Mouse (Mus musculus) MEL (cell line): Measurements from ENCODE around the gene Atrn. TPM values are rescaled to one million over a fixed set of nuclear protein-coding genes. Genes with fewer than 3 reads are reported as not detected.

Experiments used
- DNase-seq: peaks from one replicate; pipeline ENCODE4 v3.0.0; 2011; ENCODE audit warnings: low read depth, low spot score
- H3K27ac ChIP-seq: 2 replicates; pipeline ENCODE4 v1.5.1; 2012; ENCODE audit warnings: low read depth, mild to moderate bottlenecking, control low read depth, low read length, moderate library complexity; ENCODE audit not compliant: control insufficient read depth
- H3K27me3 ChIP-seq, 2 experiments: fragments of 150-350 bp in 1 of 2; sonication (generic) in 1 of 2; 2 replicates each; pipeline ENCODE4 v1.6.1; 2012; ENCODE audit warnings: low read length in 2 of 2, mild to moderate bottlenecking in 2 of 2, improper control_type of control experiment in 1 of 2, moderate library complexity in 1 of 2; ENCODE audit not compliant: insufficient read depth in 2 of 2, control insufficient read depth in 1 of 2
- H3K36me3 ChIP-seq, 2 experiments: 2 replicates each; pipeline ENCODE4 v1.6.1; 2012 to 2014; ENCODE audit warnings: low read length in 2 of 2, improper control_type of control experiment in 1 of 2, inconsistent platforms in 1 of 2, mild to moderate bottlenecking in 1 of 2; ENCODE audit not compliant: insufficient read depth in 2 of 2, control insufficient read depth in 1 of 2
- H3K4me1 ChIP-seq, 2 experiments: fragments of 150-350 bp in 1 of 2; sonication (generic) in 1 of 2; 2 replicates each; pipeline ENCODE4 v1.6.1; 2012; ENCODE audit warnings: low read length in 2 of 2, improper control_type of control experiment in 1 of 2, mild to moderate bottlenecking in 1 of 2; ENCODE audit not compliant: insufficient read depth in 2 of 2, control insufficient read depth in 1 of 2
- H3K4me3 ChIP-seq, 2 experiments: fragments of 150-350 bp in 1 of 2; sonication (generic) in 1 of 2; 2 replicates each; pipeline ENCODE4 v1.5.1; 2012; ENCODE audit warnings: low read depth in 2 of 2, low read length in 2 of 2, mild to moderate bottlenecking in 2 of 2, moderate library complexity in 2 of 2, control low read depth in 1 of 2, improper control_type of control experiment in 1 of 2; ENCODE audit not compliant: control insufficient read depth in 1 of 2, insufficient read depth in 1 of 2
- H3K79me2 ChIP-seq: 2 replicates; pipeline ENCODE4 v1.6.1; 2012; ENCODE audit warnings: mild to moderate bottlenecking, low read length, moderate library complexity; ENCODE audit not compliant: control insufficient read depth, poor library complexity, insufficient read depth
- H3K9ac ChIP-seq: 2 replicates; pipeline ENCODE4 v1.6.1; 2012; ENCODE audit warnings: low read depth, mild to moderate bottlenecking, control low read depth, low read length, moderate library complexity; ENCODE audit not compliant: control insufficient read depth, poor library complexity, severe bottlenecking
- H3K9me3 ChIP-seq: fragments of 150-350 bp; sonication (generic); replicated peaks from 2 replicates; pipeline ENCODE4 v1.6.1; 2012; ENCODE audit warnings: mild to moderate bottlenecking, low read length, improper control_type of control experiment, moderate library complexity; ENCODE audit not compliant: insufficient read depth
- BHLHE40 ChIP-seq: IDR thresholded peaks from 2 replicates; pipeline ENCODE4 v1.6.1; 2012; ENCODE audit warnings: low read depth, mild to moderate bottlenecking, inconsistent platforms, low read length, improper control_type of control experiment, borderline replicate concordance
- CHD2 ChIP-seq: IDR thresholded peaks from 2 replicates; pipeline ENCODE4 v1.6.1; 2011; ENCODE audit warnings: low read length, improper control_type of control experiment
- CTCF ChIP-seq, 3 experiments: IDR thresholded peaks in 2 of 3; conservative IDR thresholded peaks in 1 of 3; 2 replicates each; pipeline ENCODE4 v1.5.1; 2011 to 2012; ENCODE audit warnings: low read length in 3 of 3, low read depth in 2 of 3, mild to moderate bottlenecking in 2 of 3, improper control_type of control experiment in 1 of 3, inconsistent platforms in 1 of 3, mixed read lengths in 1 of 3, moderate library complexity in 1 of 3; ENCODE audit not compliant: control insufficient read depth in 1 of 3, insufficient read depth in 1 of 3, poor library complexity in 1 of 3, severe bottlenecking in 1 of 3
- E2F4 ChIP-seq: IDR thresholded peaks from 2 replicates; pipeline ENCODE4 v1.6.1; 2011; ENCODE audit warnings: low read depth, low read length, improper control_type of control experiment, borderline replicate concordance
- ELF1 ChIP-seq: IDR thresholded peaks from 2 replicates; pipeline ENCODE4 v1.6.1; 2014; ENCODE audit warnings: low read depth, mild to moderate bottlenecking, inconsistent platforms, low read length, improper control_type of control experiment, moderate library complexity
- ETS1 ChIP-seq: IDR thresholded peaks from 2 replicates; pipeline ENCODE4 v1.6.1; 2012; ENCODE audit warnings: low read depth, mild to moderate bottlenecking, inconsistent platforms, low read length, improper control_type of control experiment, moderate library complexity
- GABPA ChIP-seq: IDR thresholded peaks from 2 replicates; pipeline ENCODE4 v1.6.1; 2012; ENCODE audit warnings: low read depth, mild to moderate bottlenecking, inconsistent platforms, low read length, improper control_type of control experiment, moderate library complexity
- GATA1 ChIP-seq: IDR thresholded peaks from 2 replicates; pipeline ENCODE4 v1.6.1; 2011; ENCODE audit warnings: low read depth, low read length, improper control_type of control experiment
- HCFC1 ChIP-seq: IDR thresholded peaks from 2 replicates; pipeline ENCODE4 v1.6.1; 2012; ENCODE audit warnings: low read depth, mild to moderate bottlenecking, inconsistent platforms, low read length, improper control_type of control experiment, moderate library complexity
- KAT2A ChIP-seq: conservative IDR thresholded peaks from 2 replicates; pipeline ENCODE4 v1.6.1; 2012; ENCODE audit warnings: low read depth, low read length, improper control_type of control experiment, inconsistent platforms
- MAZ ChIP-seq: IDR thresholded peaks from 2 replicates; pipeline ENCODE4 v1.6.1; 2012; ENCODE audit warnings: low read depth, mild to moderate bottlenecking, inconsistent platforms, low read length, improper control_type of control experiment
- MYC ChIP-seq: IDR thresholded peaks from 2 replicates; pipeline ENCODE4 v1.6.1; 2011; ENCODE audit warnings: low read depth, mild to moderate bottlenecking, low read length, improper control_type of control experiment, moderate library complexity
- NRF1 ChIP-seq: IDR thresholded peaks from 2 replicates; pipeline ENCODE4 v1.6.1; 2014; ENCODE audit warnings: low read depth, mild to moderate bottlenecking, inconsistent platforms, low read length, improper control_type of control experiment, moderate library complexity; ENCODE audit not compliant: poor library complexity, insufficient read depth, severe bottlenecking
- POLR2A ChIP-seq, 2 experiments: IDR thresholded peaks; 2 replicates each; pipeline ENCODE4 v1.6.1; 2011 to 2012; ENCODE audit warnings: low read length in 2 of 2, mild to moderate bottlenecking in 2 of 2, control low read depth in 1 of 2, improper control_type of control experiment in 1 of 2, low read depth in 1 of 2, moderate library complexity in 1 of 2; ENCODE audit not compliant: control insufficient read depth in 1 of 2, insufficient read depth in 1 of 2, poor library complexity in 1 of 2
- RAD21 ChIP-seq: IDR thresholded peaks from 2 replicates; pipeline ENCODE4 v1.6.1; 2011; ENCODE audit warnings: mild to moderate bottlenecking, low read depth, low read length, improper control_type of control experiment
- SIN3A ChIP-seq: IDR thresholded peaks from 2 replicates; pipeline ENCODE4 v1.6.1; 2012; ENCODE audit warnings: low read length, improper control_type of control experiment, inconsistent platforms
- SMC3 ChIP-seq: IDR thresholded peaks from 2 replicates; pipeline ENCODE4 v1.6.1; 2011; ENCODE audit warnings: low read depth, low read length, improper control_type of control experiment
- TAL1 ChIP-seq: IDR thresholded peaks from 2 replicates; pipeline ENCODE4 v1.6.1; 2012; ENCODE audit warnings: mild to moderate bottlenecking, inconsistent platforms, low read length, moderate library complexity, mixed read lengths
- TBP ChIP-seq: IDR thresholded peaks from 2 replicates; pipeline ENCODE4 v1.8.0; 2011; ENCODE audit warnings: low read depth, low read length, improper control_type of control experiment
- ZC3H11A ChIP-seq: IDR thresholded peaks from 2 replicates; pipeline ENCODE4 v1.6.1; 2012; ENCODE audit warnings: low read depth, mild to moderate bottlenecking, inconsistent platforms, low read length, improper control_type of control experiment
- ZMIZ1 ChIP-seq: IDR thresholded peaks from 2 replicates; pipeline ENCODE4 v1.6.1; 2012; ENCODE audit warnings: low read depth, mild to moderate bottlenecking, inconsistent platforms, low read length, improper control_type of control experiment, moderate library complexity
- ZNF384 ChIP-seq: IDR thresholded peaks from 2 replicates; pipeline ENCODE4 v1.6.1; 2012; ENCODE audit warnings: low read depth, mild to moderate bottlenecking, inconsistent platforms, low read length, improper control_type of control experiment
- polyA plus RNA-seq, 2 experiments: library from polyadenylated mRNA; stranded (reverse) in 1 of 2; unstranded in 1 of 2; fragments of >175 nt in 1 of 2; fragments of >200 nt in 1 of 2; gene quantifications; 2 replicates each; pipeline versions ENCODE4 v1.2.1 to v1.2.4; 2012; ENCODE audit warnings: low replicate concordance in 2 of 2, low read depth in 1 of 2; ENCODE audit not compliant: insufficient read length in 2 of 2, insufficient read depth in 1 of 2, missing spikeins in 1 of 2
- total RNA-seq: library from RNA; depleted of rRNA; stranded (reverse); fragments of 300-350 nt; gene quantifications from 2 replicates; pipeline ENCODE4 v1.2.3, GENCODE M21; 2012

Atrn gene
- total and polyA plus RNA-seq, 3 experiments, result 6.3 to 28.2 (median 9.2) TPM

DNA sequence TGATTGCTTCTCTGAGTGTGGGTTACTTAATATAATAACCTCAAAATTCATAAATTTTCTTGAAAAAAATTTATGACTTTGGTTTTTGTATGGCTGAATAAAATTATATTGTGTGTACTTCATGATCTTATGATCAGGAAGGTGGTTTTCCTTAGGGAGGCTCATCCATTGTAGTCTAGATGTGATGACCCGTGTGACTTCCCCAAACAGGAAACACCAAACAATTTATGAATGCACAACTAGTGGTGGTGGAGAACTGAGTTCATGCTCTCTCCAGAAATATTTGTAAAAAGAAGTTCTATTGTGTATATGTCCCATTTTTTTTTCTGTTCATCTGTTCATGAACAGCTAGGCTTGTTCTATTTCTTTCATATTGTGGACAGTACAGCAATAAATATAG, 18.8 kb upstream of the Atrn start:
- no peaks in the 10 kb centered on the region for H3K27me3 ChIP-seq

DNA sequence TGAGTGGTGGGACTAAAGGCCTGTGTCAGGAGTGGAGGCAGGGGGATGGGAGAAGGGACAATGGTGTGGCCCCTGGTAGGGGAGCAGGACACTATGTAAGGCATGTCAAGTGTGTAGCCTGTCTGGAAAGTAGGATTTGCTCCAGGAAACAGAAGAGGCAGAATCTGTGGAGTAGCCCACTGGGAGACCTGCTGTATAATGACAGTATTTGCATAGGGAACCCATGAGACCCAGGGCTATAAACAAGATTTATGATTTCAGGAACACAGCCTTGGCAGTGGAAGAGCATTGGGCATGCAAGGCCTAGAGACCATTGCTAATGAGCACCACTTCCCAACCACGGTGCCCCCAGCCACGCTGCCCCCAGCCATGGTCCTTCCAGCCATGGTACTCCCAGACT, 9.4 kb upstream of the Atrn start:
- Histone ChIP-seq H3K4me1 (no peaks in the 10 kb centered on the region), H3K36me3 (no peaks in the 10 kb centered on the region), H3K4me3 (no peak overlapping the region), H3K27me3 (no peaks in the 10 kb centered on the region), H3K27ac (no peak overlapping the region), H3K9ac (no peak overlapping the region), H3K79me2 (no peaks in the 10 kb centered on the region), H3K9me3 (no peaks in the 10 kb centered on the region)
- no peak for DNase-seq
- TF ChIP-seq ELF1, result no peak
- no peak for TF ChIP-seq HCFC1
- no peak for TF ChIP-seq CHD2
- no peak for TF ChIP-seq ZMIZ1
- no peak for TF ChIP-seq MAZ
- no peak for TF ChIP-seq ETS1
- TF ChIP-seq RAD21, result no peak
- no peak for TF ChIP-seq SIN3A
- no peak for TF ChIP-seq ZC3H11A
- TF ChIP-seq E2F4, result no peak
- TF ChIP-seq GATA1, result no peak
- no peak for TF ChIP-seq GABPA
- TF ChIP-seq ZNF384, result no peak
- TF ChIP-seq TAL1, result no peak
- no peak for TF ChIP-seq POLR2A (IDR thresholded peaks at IDR 0.05; ENCODE audit: control insufficient read depth in 1 of 2, insufficient read depth in 1 of 2, low read depth in 1 of 2, low read length in 2 of 2, poor library complexity in 1 of 2)
- TF ChIP-seq TBP, result no peak

More for the DNA sequence above, 18.8 kb upstream of the Atrn start:
- no peak for DNase-seq
- no peak overlapping the region for H3K4me3 ChIP-seq
- H3K36me3 ChIP-seq, result no peaks in the 10 kb centered on the region
- H3K9ac ChIP-seq, result no peak overlapping the region
- H3K79me2 ChIP-seq, result no peaks in the 10 kb centered on the region
- TF ChIP-seq CTCF (IDR thresholded peaks at IDR 0.05 in 2 of 3, conservative IDR thresholded peaks at IDR 0.05 in 1 of 3; ENCODE audit: control insufficient read depth in 1 of 3, insufficient read depth in 1 of 3, low read depth in 2 of 3, low read length in 3 of 3, poor library complexity in 1 of 3, severe bottlenecking in 1 of 3) (no peak), CHD2 (no peak), SMC3 (no peak), ZMIZ1 (no peak), NRF1 (no peak), MYC (no peak), TBP (no peak), BHLHE40 (no peak), ZC3H11A (no peak), KAT2A (no peak)
- no peak overlapping the region for H3K27ac ChIP-seq
- no peaks in the 10 kb centered on the region for H3K9me3 ChIP-seq
- no peaks in the 10 kb centered on the region for H3K4me1 ChIP-seq
